Comparison of ENCODE assay signal across 8 mouse cellular contexts in genomic region chr13:20489698-20490417, GRCm38 (mm10).
DNase-seq lines count a peak whose midpoint lies in the region; ATAC-seq and TF ChIP-seq lines count a peak whose summit lies in the region.

No protein-coding gene starts in this region.

- no peak overlapping the region for H3K4me3 ChIP-seq in liver, postnatal 0 days (ENCODE audit: low read depth, low read length)
- no peak overlapping the region for H3K4me3 ChIP-seq in liver, embryonic 11.5 days (ENCODE audit: low read depth, low read length)

- H3K27me3 ChIP-seq in liver, postnatal 0 days (ENCODE audit: insufficient read depth, low read length): no peaks in the 10 kb centered on the region
- H3K27me3 ChIP-seq in liver, embryonic 11.5 days (replicated peaks; ENCODE audit: control insufficient read depth, insufficient read depth, low read length): no peaks in the 10 kb centered on the region

- no peak overlapping the region for H3K4me2 ChIP-seq in liver, postnatal 0 days (ENCODE audit: low read depth, low read length)
- H3K4me2 ChIP-seq in liver, embryonic 11.5 days: no peak overlapping the region

- no peak for TF ChIP-seq EP300 in liver, postnatal 0 days (IDR thresholded peaks at IDR 0.05; ENCODE audit: low read depth)

- no peaks in the 10 kb centered on the region for H3K36me3 ChIP-seq in liver, postnatal 0 days (replicated peaks; ENCODE audit: insufficient read depth, low read length)
- no peaks in the 10 kb centered on the region for H3K36me3 ChIP-seq in liver, embryonic 11.5 days (ENCODE audit: control insufficient read depth, insufficient read depth, low read length)

- peak; percentile 75 for TF ChIP-seq CTCF in liver, postnatal 0 days (IDR thresholded peaks at IDR 0.05; ENCODE audit: low read depth)

- no peak for ATAC-seq in liver, postnatal 0 days
- no peak; the same call in 1 of the 2 replicates for ATAC-seq in liver, embryonic 11.5 days (replicated peaks; ENCODE audit: low FRiP score)
- peak; percentile 66 for ATAC-seq in granulocyte monocyte progenitor cell, adult 5-6 weeks (replicated peaks; ENCODE audit: poor library complexity, severe bottlenecking)
- peak; percentile 90 for ATAC-seq in megakaryocyte-erythroid progenitor cell, adult 5-6 weeks (replicated peaks; ENCODE audit: low FRiP score, low TSS enrichment, poor library complexity, severe bottlenecking)

- H3K9me3 ChIP-seq in liver, postnatal 0 days (ENCODE audit: low read length): no peaks in the 10 kb centered on the region
- no peaks in the 10 kb centered on the region for H3K9me3 ChIP-seq in liver, embryonic 11.5 days (ENCODE audit: control insufficient read depth, low read length)

- peak; percentile 9 for DNase-seq in adrenal gland, adult 2 months
- DNase-seq in adrenal gland, postnatal 25 days: no peak
- DNase-seq in liver, postnatal 0 days: no peak
- DNase-seq in liver, embryonic 11.5 days (ENCODE audit: low spot score): no peak
- no peak for DNase-seq in right cerebral cortex, postnatal 10 days (ENCODE audit: low spot score in 2 of 2)
- DNase-seq in frontal cortex, postnatal 14 days (ENCODE audit: low spot score in 2 of 2): no peak

- no peak overlapping the region for H3K27ac ChIP-seq in liver, postnatal 0 days (ENCODE audit: low read depth)
- H3K27ac ChIP-seq in liver, embryonic 11.5 days (ENCODE audit: low read depth, low read length): no peak overlapping the region

- 64% methylated on average over 8 of the region's 8 CpGs for WGBS in liver, postnatal 0 days (ENCODE audit: insufficient replicate concordance)
- 69% methylated on average over 8 of the region's 8 CpGs for WGBS in liver, embryonic 11.5 days

- H3K4me1 ChIP-seq in liver, postnatal 0 days (ENCODE audit: insufficient read depth): no peaks in the 10 kb centered on the region
- H3K4me1 ChIP-seq in liver, embryonic 11.5 days (replicated peaks; ENCODE audit: control insufficient read depth, insufficient read depth, low read length): no peaks in the 10 kb centered on the region

- H3K9ac ChIP-seq in liver, postnatal 0 days (replicated peaks): no peak overlapping the region
- no peak overlapping the region for H3K9ac ChIP-seq in liver, embryonic 11.5 days (ENCODE audit: low read depth, low read length)

Comparison
In these comparisons a context has a peak if more than half of its experiments do, and no peak if none do; other contexts are left out.
1. ATAC-seq: peak in granulocyte monocyte progenitor cell, adult 5-6 weeks (single experiment) and megakaryocyte-erythroid progenitor cell, adult 5-6 weeks (single experiment); none in liver, postnatal 0 days (single experiment) and liver, embryonic 11.5 days (single experiment).